Mouse (Mus musculus) lung, postnatal 4 days (tissue): Measurements from ENCODE around the gene Slc25a30.
"Not testable (repeated sequence)": the region's sequence is repeated elsewhere in the genome, so short reads cannot be mapped to it uniquely, and the experiment has no call there.

Experiments
- DNase-seq, 2 experiments: peaks; one replicate each; pipeline ENCODE4 v3.0.0; 2021

Gene Slc25a30

GRCm38 (mm10) chr14:75791372-75791771, 4.5 kb upstream of the Slc25a30 start:
- DNase-seq = no peak

DNA sequence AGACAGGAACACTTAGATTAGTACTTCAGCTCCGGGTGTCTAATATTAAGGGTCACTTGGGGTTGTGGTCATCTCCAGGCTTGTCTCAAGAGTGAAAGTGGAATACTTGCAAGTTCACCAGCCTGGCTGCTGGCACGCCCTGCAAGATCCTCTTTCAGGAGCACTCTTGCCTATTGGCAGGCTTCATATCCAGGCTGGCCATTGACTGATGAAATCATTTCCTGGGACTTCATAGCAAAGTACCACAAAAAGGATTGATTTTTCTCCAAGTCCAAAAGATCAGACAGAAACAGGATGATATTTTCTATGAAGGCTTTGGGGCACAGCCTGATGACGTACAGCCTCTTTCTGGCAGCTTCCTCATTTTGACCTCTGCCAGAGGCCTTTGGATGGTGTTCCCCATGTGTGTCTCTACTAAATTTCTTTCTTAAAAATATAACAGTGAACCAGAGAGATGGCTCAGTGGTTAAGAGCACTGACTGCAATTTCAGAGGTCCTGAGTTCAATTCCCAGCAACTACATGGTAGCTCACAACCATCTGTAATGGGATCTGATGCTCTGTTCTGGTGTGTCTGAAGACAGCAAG, 3.7 kb upstream of the Slc25a30 start:
- no peak for DNase-seq

- DNase-seq = no peak
These were observed 2.5 kb upstream of the Slc25a30 start for GRCm38 (mm10) chr14:75789291-75789690.

DNA sequence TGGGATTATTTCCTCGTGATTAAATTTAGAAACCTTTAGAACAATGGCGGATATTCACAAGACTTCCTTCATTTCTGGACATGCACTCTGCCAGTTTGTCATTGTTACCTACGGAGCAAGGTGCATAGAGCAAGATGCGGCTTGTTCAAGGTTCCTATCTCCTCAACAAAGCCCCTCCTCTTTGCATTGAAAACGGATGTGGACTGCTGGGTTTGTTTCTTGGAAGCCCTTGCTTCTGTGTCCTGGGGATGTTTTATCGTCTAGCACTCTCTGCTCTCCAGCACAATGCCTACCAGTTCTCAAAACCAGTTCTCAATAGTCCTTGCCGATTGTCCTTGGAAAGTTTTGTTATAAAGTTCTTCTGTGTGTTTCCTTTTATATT, 948 bp upstream of the Slc25a30 start:
- no peak for DNase-seq

GRCm38 (mm10) chr14:75786424-75786867, 391 bp downstream of the Slc25a30 start:
- DNase-seq = no peak

DNA sequence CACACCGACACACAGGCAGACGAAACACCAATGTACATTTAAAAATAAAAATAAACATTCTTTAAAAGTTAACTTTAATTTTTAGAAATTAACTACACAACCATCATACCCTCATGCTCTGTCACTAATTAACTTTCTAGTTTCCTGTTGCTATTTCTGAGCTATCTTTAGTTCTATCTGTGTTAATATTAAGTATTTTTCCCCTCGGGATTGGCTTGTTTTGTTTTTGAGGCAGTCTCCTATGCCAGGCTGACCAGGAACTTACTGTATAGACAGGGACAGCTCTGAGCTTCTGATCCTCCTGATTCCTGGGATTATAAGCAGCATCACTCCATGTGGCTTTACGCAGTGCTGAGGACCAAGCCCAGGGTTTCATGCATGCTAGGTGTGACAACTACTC, 6.9 kb downstream of the Slc25a30 start:
- no peak for DNase-seq

- DNase-seq = no peak
These were observed 10.2 kb downstream of the Slc25a30 start for GRCm38 (mm10) chr14:75776637-75777036.

- DNase-seq = no peak
These were observed 13.4 kb downstream of the Slc25a30 start for GRCm38 (mm10) chr14:75773431-75773830.

GRCm38 (mm10) chr14:75772407-75772806, 14.4 kb downstream of the Slc25a30 start:
- DNase-seq = not testable (repeated sequence)

GRCm38 (mm10) chr14:75771101-75771501, 15.7 kb downstream of the Slc25a30 start:
- no peak for DNase-seq

DNA sequence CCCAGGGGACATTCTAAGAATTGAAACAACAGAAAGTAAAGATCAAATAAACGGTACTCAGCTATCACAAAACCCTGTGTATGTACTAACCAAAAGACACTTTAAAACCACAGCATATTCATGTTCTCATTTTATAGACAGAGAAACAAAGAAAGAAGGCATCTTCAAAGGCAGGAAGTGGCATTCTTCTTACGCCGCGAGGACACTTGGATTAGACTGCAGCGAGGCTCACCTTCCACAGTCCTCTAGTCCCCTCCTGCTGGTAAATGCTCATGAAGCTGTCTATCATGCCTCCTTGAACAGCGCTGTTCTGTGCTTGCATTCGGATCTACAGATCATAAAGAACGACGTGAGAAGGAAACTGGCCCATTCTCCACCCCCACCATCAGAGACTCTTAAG, 17.5 kb downstream of the Slc25a30 start:
- DNase-seq = no peak

GRCm38 (mm10) chr14:75768275-75768608, 18.6 kb downstream of the Slc25a30 start:
- DNase-seq = no peak

GRCm38 (mm10) chr14:75767492-75768274, 19.2 kb downstream of the Slc25a30 start:
- peak; percentile 49 to 73 for DNase-seq

DNA sequence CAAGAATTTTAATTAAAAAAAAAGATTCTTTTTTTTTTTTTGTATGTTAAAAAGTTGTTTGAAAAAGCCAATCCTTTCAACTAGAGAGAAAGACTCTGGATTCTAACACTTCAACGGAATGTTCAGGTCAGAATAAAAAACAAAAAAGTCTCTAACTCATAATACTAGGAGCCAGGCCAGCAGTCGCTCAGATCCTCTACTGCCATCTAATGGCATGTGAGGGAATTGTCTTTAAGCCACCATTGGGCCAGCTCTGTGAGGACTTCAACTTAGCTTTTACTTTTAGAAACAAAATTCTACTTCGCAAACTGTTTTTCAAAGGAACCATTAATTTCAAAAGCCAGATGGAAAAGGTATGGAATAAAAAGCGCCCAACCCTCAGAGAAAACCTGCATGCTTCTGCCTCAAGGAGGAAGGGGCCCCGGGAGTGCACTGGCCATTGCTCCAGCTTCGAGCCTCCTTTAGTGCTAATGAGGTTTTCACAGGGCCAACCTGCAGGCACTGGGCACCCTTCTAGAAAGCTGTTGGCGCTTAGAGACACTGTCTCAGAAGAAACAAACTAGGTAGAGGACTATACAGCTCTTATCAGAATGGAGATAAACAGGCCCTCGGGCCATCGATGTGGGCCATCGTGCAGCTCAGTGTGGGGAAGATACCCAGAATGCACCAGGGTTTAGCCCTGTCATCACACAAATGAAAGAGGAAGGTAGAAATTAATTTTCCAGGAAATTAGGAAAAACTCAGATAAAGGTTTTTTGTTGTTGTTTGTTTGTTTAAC, 25.6 kb downstream of the Slc25a30 start:
- DNase-seq = peak in 1 of 2 experiments; percentile 50

GRCm38 (mm10) chr14:75758401-75758800, 28.4 kb downstream of the Slc25a30 start:
- no peak for DNase-seq

GRCm38 (mm10) chr14:75757821-75758220, 29.0 kb downstream of the Slc25a30 start:
- no peak for DNase-seq

GRCm38 (mm10) chr14:75756971-75757370, 29.9 kb downstream of the Slc25a30 start:
- no peak for DNase-seq

DNA sequence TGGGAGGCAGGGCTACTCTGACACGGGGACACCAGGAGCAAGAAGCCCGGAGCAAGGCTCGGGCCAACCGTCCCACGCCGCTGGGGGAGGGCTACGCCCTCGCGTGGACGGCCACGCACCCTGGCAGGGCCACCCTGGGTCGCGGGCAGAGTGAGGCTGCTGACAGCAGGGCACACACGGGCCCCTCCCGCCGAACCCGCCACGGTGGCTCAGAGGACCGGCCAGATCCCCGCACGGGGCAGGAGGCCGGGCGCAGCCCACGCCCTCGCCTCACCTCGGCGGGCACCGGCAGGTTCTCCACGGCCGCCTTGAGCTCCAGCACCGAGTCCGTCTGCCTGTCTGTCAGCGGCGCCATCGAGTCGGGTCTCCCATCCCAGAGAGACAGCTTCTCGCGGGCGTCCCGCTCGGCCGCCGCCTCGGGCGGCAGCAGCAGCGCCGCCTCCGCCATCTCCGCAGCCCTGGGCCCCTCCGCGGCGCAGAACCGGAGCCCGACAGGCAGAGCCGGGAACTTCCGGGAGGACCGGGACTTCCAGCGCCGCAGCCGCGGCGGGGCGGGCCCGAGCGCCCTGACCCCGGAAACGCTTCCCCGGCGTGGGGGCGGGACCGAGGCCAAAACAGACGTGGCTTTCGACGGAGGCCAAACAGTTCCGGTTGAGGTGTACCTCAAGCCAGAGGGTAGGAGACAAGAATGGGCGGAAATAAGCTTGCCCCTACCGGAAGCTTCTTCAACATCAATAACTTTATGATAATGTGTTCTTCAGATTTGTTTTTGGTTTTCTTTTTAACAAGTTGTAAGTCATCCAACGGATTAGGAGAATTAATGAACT, 32.6 kb downstream of the Slc25a30 start, which contains the start of gene Cog3:
Gene Cog3 (minus strand): TSS at position 527 of the 827 bp plus-strand sequence.
- DNase-seq = peak; percentile 98

GRCm38 (mm10) chr14:75753206-75753605, 33.6 kb downstream of the Slc25a30 start:
- no peak for DNase-seq

- DNase-seq = no peak
These were observed 35.8 kb downstream of the Slc25a30 start for GRCm38 (mm10) chr14:75751040-75751439.

DNA sequence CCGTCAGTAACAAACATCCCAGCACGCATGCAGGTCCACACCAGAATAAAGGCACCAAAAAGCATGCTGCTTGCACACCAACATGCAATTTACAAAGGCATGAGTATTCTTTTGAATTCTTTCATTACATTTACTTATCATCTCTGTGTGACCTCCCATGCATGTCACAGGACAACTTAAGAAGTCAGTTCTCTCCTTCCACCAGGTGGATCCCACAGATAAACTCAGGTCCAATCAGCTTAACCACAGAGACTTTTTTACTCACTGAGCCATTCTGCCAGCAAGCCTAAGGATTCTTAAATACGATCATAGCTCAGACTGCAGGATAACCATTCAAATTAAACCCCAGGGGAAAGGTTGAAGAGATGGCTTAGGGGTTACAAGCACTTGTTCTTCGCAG, 37.7 kb downstream of the Slc25a30 start:
- no peak for DNase-seq

- DNase-seq = no peak
These were observed 38.9 kb downstream of the Slc25a30 start for GRCm38 (mm10) chr14:75747960-75748359.

DNA sequence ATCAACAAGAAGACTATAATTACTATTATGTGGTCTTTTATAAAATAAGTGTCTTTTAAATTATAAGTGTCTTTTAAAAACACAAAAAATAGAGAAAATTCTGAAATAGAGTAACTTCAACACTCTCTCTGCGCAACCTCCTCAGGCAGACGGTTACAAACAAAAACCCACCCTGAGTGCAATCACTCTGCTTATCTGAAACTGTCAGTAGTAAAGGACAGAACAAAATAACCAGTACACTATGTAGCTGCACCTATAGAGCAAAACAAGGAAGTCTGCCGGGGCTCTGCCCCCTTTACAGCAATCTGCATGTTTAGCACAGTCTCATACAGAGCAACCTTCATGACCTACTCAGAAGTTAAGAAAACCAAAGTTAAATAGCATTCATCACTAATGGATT, 44.9 kb downstream of the Slc25a30 start:
- DNase-seq = no peak
